Mouse (Mus musculus): Measurements from ENCODE around the gene Tcp11l2. TPM values are rescaled to one million over a fixed set of nuclear protein-coding genes. Genes with fewer than 3 reads are reported as not detected.

Gene Tcp11l2
- total RNA-seq, 2 experiments from 2014 or later: 20.5 to 24.0 TPM

- DNase-seq (ENCODE audit: low spot score in 2 of 2): no peak
- intact Hi-C loops (cut with DNase I): no loop called here
Measured at GRCm38 (mm10) chr10:84585294-84585650, 8.8 kb downstream of the Tcp11l2 start.

GRCm38 (mm10) chr10:84590956-84591355 is 14.5 kb downstream of the Tcp11l2 start:
- no peak for DNase-seq (ENCODE audit: low spot score in 2 of 2)
- intact Hi-C loops (cut with DNase I): no loop called here

GRCm38 (mm10) chr10:84591640-84592148 is 15.3 kb downstream of the Tcp11l2 start:
- intact Hi-C loops (cut with DNase I): no loop called here
- no peak for DNase-seq (ENCODE audit: low spot score in 2 of 2)

- DNase-seq (ENCODE audit: low spot score in 2 of 2): no peak
- intact Hi-C loops (cut with DNase I): no loop called here
Measured at GRCm38 (mm10) chr10:84592745-84593144, 16.3 kb downstream of the Tcp11l2 start.

- no peak for DNase-seq (ENCODE audit: low spot score in 2 of 2)
- intact Hi-C loops (cut with DNase I): no loop called here
Measured at GRCm38 (mm10) chr10:84597127-84597785, 20.8 kb downstream of the Tcp11l2 start.

GRCm38 (mm10) chr10:84598172-84598571 is 21.7 kb downstream of the Tcp11l2 start:
- no peak for DNase-seq (ENCODE audit: low spot score in 2 of 2)
- intact Hi-C loops (cut with DNase I): no loop called here

- intact Hi-C loops (cut with DNase I): no loop called here
- DNase-seq (ENCODE audit: low spot score in 2 of 2): no peak
Measured at GRCm38 (mm10) chr10:84600136-84600535, 23.7 kb downstream of the Tcp11l2 start.

- intact Hi-C loops (cut with DNase I): no loop called here
- DNase-seq (ENCODE audit: low spot score in 2 of 2): no peak
Measured at GRCm38 (mm10) chr10:84604335-84604734, 27.9 kb downstream of the Tcp11l2 start.

GRCm38 (mm10) chr10:84608361-84608760 is 31.9 kb downstream of the Tcp11l2 start:
- intact Hi-C loops (cut with DNase I): no loop called here
- no peak for DNase-seq (ENCODE audit: low spot score in 2 of 2)

GRCm38 (mm10) chr10:84610324-84610723 is 33.9 kb downstream of the Tcp11l2 start:
- intact Hi-C loops (cut with DNase I): no loop called here
- no peak for DNase-seq (ENCODE audit: low spot score in 2 of 2)

- no peak for DNase-seq (ENCODE audit: low spot score in 2 of 2)
- intact Hi-C loops (cut with DNase I): no loop called here
Measured at GRCm38 (mm10) chr10:84610783-84611182, 34.4 kb downstream of the Tcp11l2 start.

- DNase-seq (ENCODE audit: low spot score in 2 of 2): no peak
- intact Hi-C loops (cut with DNase I): no loop called here
Measured at GRCm38 (mm10) chr10:84611664-84612063, 35.2 kb downstream of the Tcp11l2 start.

GRCm38 (mm10) chr10:84612281-84612680 is 35.9 kb downstream of the Tcp11l2 start:
- DNase-seq (ENCODE audit: low spot score in 2 of 2): no peak
- intact Hi-C loops (cut with DNase I): no loop called here

GRCm38 (mm10) chr10:84613366-84613765 is 36.9 kb downstream of the Tcp11l2 start:
- intact Hi-C loops (cut with DNase I): no loop called here
- DNase-seq (ENCODE audit: low spot score in 2 of 2): no peak

- intact Hi-C loops (cut with DNase I): no loop called here
- DNase-seq (ENCODE audit: low spot score in 2 of 2): no peak
Measured at GRCm38 (mm10) chr10:84615076-84615475, 38.6 kb downstream of the Tcp11l2 start.

- peak; percentile 95 for DNase-seq (ENCODE audit: low spot score in 2 of 2)
- intact Hi-C loops (cut with DNase I): loop anchor here (5.0 kb wide), 3 partner anchors 45 to 105 kb away; partner anchors contain the start of genes Ckap4 and Tcp11l2
Measured at GRCm38 (mm10) chr10:84621826-84622790, 45.7 kb downstream of the Tcp11l2 start, which contains the start of gene Polr3b. Polr3b (plus strand) TSS chr10:84622292.

GRCm38 (mm10) chr10:84631182-84631581 is 54.8 kb downstream of the Tcp11l2 start:
- intact Hi-C loops (cut with DNase I): no loop called here

GRCm38 (mm10) chr10:84632005-84632404 is 55.6 kb downstream of the Tcp11l2 start:
- DNase-seq (ENCODE audit: low spot score in 2 of 2): no peak
- intact Hi-C loops (cut with DNase I): no loop called here

More at GRCm38 (mm10) chr10:84631182-84631581, 54.8 kb downstream of the Tcp11l2 start:
- peak in 1 of 2 experiments; percentile 22 for DNase-seq (ENCODE audit: low spot score in 2 of 2)

- intact Hi-C loops (cut with DNase I): no loop called here
- DNase-seq (ENCODE audit: low spot score in 2 of 2): no peak
Measured at GRCm38 (mm10) chr10:84636656-84637055, 60.2 kb downstream of the Tcp11l2 start.

GRCm38 (mm10) chr10:84638382-84638781 is 62.0 kb downstream of the Tcp11l2 start:
- intact Hi-C loops (cut with DNase I): no loop called here
- no peak for DNase-seq (ENCODE audit: low spot score in 2 of 2)
